Mouse (Mus musculus) hindbrain, embryonic 16.5 days (tissue): ENCODE measurements around the gene Ascc1. TPM values are rescaled to one million over a fixed set of nuclear protein-coding genes. Genes with fewer than 3 reads are reported as not detected.
A peak's percentile ranks its signal among the peaks of the same experiment; 100 is the strongest.

Experiments
- ATAC-seq: fragments of 200-750 bp; cut with Nextera tagmentation; 2 replicates; pipeline ENCODE4 v1.8.0; 2017; ENCODE audit warnings: moderate TSS enrichment, moderate library complexity
- H3K27ac ChIP-seq: fragments of 300-500 bp; sonication (generic); 2 replicates; pipeline ENCODE4 v1.5.1; 2014; ENCODE audit warnings: low read depth, mild to moderate bottlenecking, control low read depth, low read length, moderate library complexity
- H3K27me3 ChIP-seq: fragments of 300-500 bp; sonication (generic); replicated peaks from 2 replicates; pipeline ENCODE4 v1.6.1; 2014; ENCODE audit warnings: low read length; ENCODE audit not compliant: control insufficient read depth, insufficient read depth
- H3K36me3 ChIP-seq: fragments of 300-500 bp; sonication (generic); 2 replicates; pipeline ENCODE4 v1.6.1; 2014; ENCODE audit warnings: mild to moderate bottlenecking, low read length, moderate library complexity, mixed read lengths; ENCODE audit not compliant: control insufficient read depth, insufficient read depth
- H3K4me1 ChIP-seq: fragments of 300-500 bp; sonication (generic); 2 replicates; pipeline ENCODE4 v1.6.1; 2014; ENCODE audit warnings: low read depth, low read length; ENCODE audit not compliant: control insufficient read depth, insufficient read depth
- H3K4me2 ChIP-seq: fragments of 300-500 bp; sonication (generic); 2 replicates; pipeline ENCODE4 v1.6.1; 2014; ENCODE audit warnings: mild to moderate bottlenecking, low read length, control low read depth, moderate library complexity
- H3K4me3 ChIP-seq: fragments of 300-500 bp; sonication (generic); 2 replicates; pipeline ENCODE4 v1.5.1; 2014; ENCODE audit warnings: mild to moderate bottlenecking, low read length, control low read depth, moderate library complexity
- H3K9ac ChIP-seq: fragments of 300-500 bp; sonication (generic); 2 replicates; pipeline ENCODE4 v1.6.1; 2014; ENCODE audit warnings: low read depth, mild to moderate bottlenecking, control low read depth, low read length, moderate library complexity
- H3K9me3 ChIP-seq: fragments of 300-500 bp; sonication (generic); 2 replicates; pipeline ENCODE4 v1.6.1; 2014; ENCODE audit warnings: mild to moderate bottlenecking, low read length, moderate library complexity; ENCODE audit not compliant: control insufficient read depth
- WGBS: fragments of 180-500 bp; shearing (Covaris S2); extraction: QIAGEN DNeasy Blood & Tissue Kit; methylation state at CpG from one replicate; pipeline ENCODE4 v1.1.7; 2014; 5-methylcytosine and 5-hydroxymethylcytosine counted together
- polyA plus RNA-seq: library from polyadenylated mRNA; unstranded; fragments of >200 nt; fragmentation: Nextera tagmentation; extraction: Ambion mirVana; gene quantifications from 2 replicates; pipeline ENCODE4 v1.2.1, GENCODE M21; 2015

Ascc1 gene
- polyA plus RNA-seq, 1 experiment from 2014 or later: 48.3 TPM

- 58% methylated on average over 5 of the region's 5 CpGs for WGBS
- Histone ChIP-seq H3K4me2 (no peak overlapping the region), H3K27me3 (no peaks in the 10 kb centered on the region), H3K36me3 (no peaks in the 10 kb centered on the region), H3K27ac (no peak overlapping the region), H3K4me3 (no peak overlapping the region), H3K9ac (no peak overlapping the region), H3K9me3 (no peaks in the 10 kb centered on the region), H3K4me1 (peaks cover 13% of the 10 kb centered on the region)
- ATAC-seq: no peak
These were observed 30.5 kb downstream of the Ascc1 start for GRCm38 (mm10) chr10:60033064-60033463.

- H3K9ac ChIP-seq: no peak overlapping the region
- H3K36me3 ChIP-seq: no peaks in the 10 kb centered on the region
- no peak overlapping the region for H3K27ac ChIP-seq
- no peak overlapping the region for H3K4me2 ChIP-seq
- no peak for ATAC-seq
- H3K4me1 ChIP-seq: peaks cover 2% of the 10 kb centered on the region; the same call in 1 of the 2 replicates
- no peak overlapping the region for H3K4me3 ChIP-seq
- no peaks in the 10 kb centered on the region for H3K9me3 ChIP-seq
- WGBS: 73% methylated on average over 3 of the region's 3 CpGs
- no peaks in the 10 kb centered on the region for H3K27me3 ChIP-seq
These were observed 32.0 kb downstream of the Ascc1 start for GRCm38 (mm10) chr10:60034621-60035020.

- Histone ChIP-seq H3K9me3 (no peaks in the 10 kb centered on the region), H3K27ac (no peak overlapping the region), H3K9ac (no peak overlapping the region), H3K4me2 (no peak overlapping the region), H3K36me3 (no peaks in the 10 kb centered on the region), H3K27me3 (no peaks in the 10 kb centered on the region), H3K4me1 (peaks cover 2% of the 10 kb centered on the region; the same call in 1 of the 2 replicates), H3K4me3 (no peak overlapping the region)
- no peak for ATAC-seq
- 81% methylated on average over 4 of the region's 4 CpGs for WGBS
These were observed 33.1 kb downstream of the Ascc1 start for GRCm38 (mm10) chr10:60035744-60036143.

- H3K36me3 ChIP-seq: no peaks in the 10 kb centered on the region; the same call in 1 of the 2 replicates
- no peak overlapping the region for H3K4me2 ChIP-seq
- H3K4me1 ChIP-seq: peaks cover 4% of the 10 kb centered on the region; the same call in 1 of the 2 replicates
- no peak overlapping the region for H3K27ac ChIP-seq
- no peak overlapping the region for H3K9ac ChIP-seq
- WGBS: 89% methylated on average over 8 of the region's 8 CpGs
- H3K27me3 ChIP-seq: no peaks in the 10 kb centered on the region
- H3K4me3 ChIP-seq: no peak overlapping the region
- no peak for ATAC-seq
- H3K9me3 ChIP-seq: no peaks in the 10 kb centered on the region
These were observed 39.8 kb downstream of the Ascc1 start for GRCm38 (mm10) chr10:60042350-60042922.

GRCm38 (mm10) chr10:60046696-60047095 is 44.1 kb downstream of the Ascc1 start:
- no peak overlapping the region for H3K4me2 ChIP-seq
- peaks cover 4% of the 10 kb centered on the region; the same call in 1 of the 2 replicates for H3K4me1 ChIP-seq
- no peak overlapping the region for H3K4me3 ChIP-seq
- peaks cover 6% of the 10 kb centered on the region; the same call in 1 of the 2 replicates for H3K36me3 ChIP-seq
- no peaks in the 10 kb centered on the region for H3K9me3 ChIP-seq
- no peaks in the 10 kb centered on the region for H3K27me3 ChIP-seq
- H3K27ac ChIP-seq: no peak overlapping the region
- WGBS: 30% methylated on average over 5 of the region's 5 CpGs
- 0 out of 2 replicates have a peak, but pooled peaks have one; percentile 56 for ATAC-seq
- H3K9ac ChIP-seq: no peak overlapping the region

GRCm38 (mm10) chr10:60050581-60050980 is 48.0 kb downstream of the Ascc1 start:
- ATAC-seq: no peak
- WGBS: 95% methylated on average over 10 of the region's 10 CpGs
- no peak overlapping the region for H3K27ac ChIP-seq

GRCm38 (mm10) chr10:60053073-60053472 is 50.5 kb downstream of the Ascc1 start:
- Histone ChIP-seq H3K36me3 (peaks cover 6% of the 10 kb centered on the region; the same call in 1 of the 2 replicates), H3K27me3 (no peaks in the 10 kb centered on the region), H3K9ac (no peak overlapping the region), H3K27ac (no peak overlapping the region), H3K4me2 (no peak overlapping the region), H3K4me3 (no peak overlapping the region), H3K9me3 (peaks cover 6% of the 10 kb centered on the region; the same call in 1 of the 2 replicates), H3K4me1 (no peaks in the 10 kb centered on the region)
- ATAC-seq: no peak
- 73% methylated on average over 4 of the region's 4 CpGs for WGBS

More at GRCm38 (mm10) chr10:60050581-60050980, 48.0 kb downstream of the Ascc1 start:
- no peak overlapping the region for H3K4me3 ChIP-seq
- peaks cover 4% of the 10 kb centered on the region; the same call in 1 of the 2 replicates for H3K4me1 ChIP-seq
- H3K9me3 ChIP-seq: no peaks in the 10 kb centered on the region
- H3K36me3 ChIP-seq: peaks cover 6% of the 10 kb centered on the region; the same call in 1 of the 2 replicates
- no peak overlapping the region for H3K4me2 ChIP-seq
- H3K27me3 ChIP-seq: no peaks in the 10 kb centered on the region
- H3K9ac ChIP-seq: no peak overlapping the region

- ATAC-seq: no peak
- 82% methylated on average over 5 of the region's 5 CpGs for WGBS
- no peaks in the 10 kb centered on the region; the same call in 1 of the 2 replicates for H3K36me3 ChIP-seq
These were observed 59.6 kb downstream of the Ascc1 start for GRCm38 (mm10) chr10:60062173-60062572.

GRCm38 (mm10) chr10:60062931-60063330 is 60.3 kb downstream of the Ascc1 start:
- Histone ChIP-seq H3K27ac (no peak overlapping the region), H3K36me3 (no peaks in the 10 kb centered on the region; the same call in 1 of the 2 replicates), H3K4me1 (no peaks in the 10 kb centered on the region), H3K4me3 (no peak overlapping the region), H3K9ac (no peak overlapping the region), H3K4me2 (no peak overlapping the region), H3K27me3 (no peaks in the 10 kb centered on the region), H3K9me3 (peaks cover 3% of the 10 kb centered on the region; the same call in 1 of the 2 replicates)
- ATAC-seq: no peak
- WGBS: 43% methylated on average over 5 of the region's 5 CpGs

More at GRCm38 (mm10) chr10:60062173-60062572, 59.6 kb downstream of the Ascc1 start:
- peaks cover 5% of the 10 kb centered on the region; the same call in 1 of the 2 replicates for H3K9me3 ChIP-seq
- no peaks in the 10 kb centered on the region for H3K27me3 ChIP-seq
- no peak overlapping the region for H3K4me3 ChIP-seq
- no peak overlapping the region for H3K9ac ChIP-seq
- no peak overlapping the region for H3K27ac ChIP-seq
- H3K4me1 ChIP-seq: no peaks in the 10 kb centered on the region
- no peak overlapping the region for H3K4me2 ChIP-seq
